Mouse (Mus musculus) left cerebral cortex, postnatal 4 days (tissue): ENCODE measurements around the gene Fhad1. TPM values are rescaled to one million over a fixed set of nuclear protein-coding genes. Genes with fewer than 3 reads are reported as not detected.
"Not testable (repeated sequence)": the region's sequence is repeated elsewhere in the genome, so short reads cannot be mapped to it uniquely, and the experiment has no call there.

Experiments
- DNase-seq: peaks from one replicate; pipeline ENCODE4 v3.0.0-alpha.2; 2022
- intact Hi-C: fragments of 180-260 bp; cut with DNase I; formaldehyde crosslinking; loops from one replicate; pipeline ENCODE4 v1.15.1; 2025
- total RNA-seq, 2 experiments: library from RNA; stranded (reverse); gene quantifications; 2 replicates each; pipeline ENCODE4 v1.2.3; 2021

Fhad1 gene
- total RNA-seq, result 1 to 10 TPM in 1 of 2 experiments, under 1 TPM in 1; 0.90 to 1.1 TPM

DNA sequence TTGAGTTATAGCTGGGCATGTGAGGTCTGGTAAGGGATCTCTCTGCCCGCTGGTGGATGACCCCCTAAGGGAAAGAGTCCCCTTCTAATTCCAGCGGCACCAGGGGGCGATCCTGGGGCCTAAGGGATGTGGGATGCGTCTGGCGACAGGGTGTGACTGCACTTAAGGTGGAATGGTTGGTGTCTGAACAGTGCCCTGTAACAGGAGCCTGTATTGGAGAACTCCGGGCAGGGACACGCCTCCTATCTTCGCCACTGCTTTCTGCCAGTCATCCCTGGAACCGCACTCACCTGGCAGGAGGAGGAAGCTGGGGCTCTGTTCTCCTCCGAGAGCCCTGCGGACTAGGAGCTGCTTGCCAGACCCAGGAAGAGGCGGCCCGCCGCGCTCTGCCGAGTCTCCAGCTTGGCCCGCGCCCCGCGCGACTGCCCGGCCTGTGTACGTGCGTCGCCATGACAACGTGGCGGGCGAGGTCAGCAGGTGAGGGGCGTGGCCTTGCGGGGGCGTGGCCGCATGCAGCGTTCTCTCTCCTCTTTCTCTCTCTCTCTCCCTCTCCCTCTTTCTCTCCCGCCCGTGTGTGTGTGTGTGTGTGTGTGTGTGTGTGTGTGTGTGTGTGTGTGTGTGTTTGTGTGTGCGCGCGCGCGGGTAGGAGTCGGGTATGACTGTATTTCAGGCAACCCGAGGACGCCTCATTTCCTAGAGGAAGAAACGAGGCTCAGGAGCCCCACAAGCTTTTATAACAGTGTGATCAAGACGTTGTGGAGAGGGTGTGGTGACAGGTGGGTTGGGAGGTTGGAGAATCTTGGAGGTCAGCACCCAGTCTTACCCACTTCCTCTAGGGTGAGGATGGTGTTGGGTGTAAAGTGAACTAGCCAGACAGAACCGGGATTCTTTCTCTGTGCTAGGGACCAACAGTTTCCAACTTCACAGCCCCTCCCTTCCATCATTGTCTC lies at the start of gene Fhad1:
Fhad1 (minus strand) TSS at position 424 of the 950 bp plus-strand sequence.
- intact Hi-C loops, result no loop called here
- peak; percentile 69 for DNase-seq

DNA sequence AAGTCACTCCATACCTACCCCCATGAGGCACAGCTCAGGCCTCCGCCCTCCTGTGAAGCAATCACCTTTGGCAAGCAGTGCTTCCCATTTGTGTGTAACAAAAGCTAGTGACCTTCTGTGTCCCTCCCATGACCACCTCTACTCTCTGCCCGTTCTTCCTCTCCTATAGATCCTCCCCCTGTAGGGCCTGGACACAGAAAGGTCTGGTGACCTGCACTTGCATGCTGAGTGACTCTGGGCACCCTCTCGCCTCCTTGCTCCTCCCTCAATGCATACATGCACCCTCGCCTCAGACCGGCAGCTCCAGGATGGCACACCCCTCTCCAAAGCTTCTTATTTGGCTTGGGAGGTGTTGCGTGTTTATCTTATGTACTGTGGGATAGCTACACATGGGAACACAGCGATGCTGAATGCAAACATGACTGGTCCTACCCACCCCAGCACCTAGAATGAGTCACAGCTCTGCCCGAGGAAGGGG lies 48.2 kb upstream of the Fhad1 start:
- intact Hi-C loops, result no loop called here
- DNase-seq, result no peak

DNA sequence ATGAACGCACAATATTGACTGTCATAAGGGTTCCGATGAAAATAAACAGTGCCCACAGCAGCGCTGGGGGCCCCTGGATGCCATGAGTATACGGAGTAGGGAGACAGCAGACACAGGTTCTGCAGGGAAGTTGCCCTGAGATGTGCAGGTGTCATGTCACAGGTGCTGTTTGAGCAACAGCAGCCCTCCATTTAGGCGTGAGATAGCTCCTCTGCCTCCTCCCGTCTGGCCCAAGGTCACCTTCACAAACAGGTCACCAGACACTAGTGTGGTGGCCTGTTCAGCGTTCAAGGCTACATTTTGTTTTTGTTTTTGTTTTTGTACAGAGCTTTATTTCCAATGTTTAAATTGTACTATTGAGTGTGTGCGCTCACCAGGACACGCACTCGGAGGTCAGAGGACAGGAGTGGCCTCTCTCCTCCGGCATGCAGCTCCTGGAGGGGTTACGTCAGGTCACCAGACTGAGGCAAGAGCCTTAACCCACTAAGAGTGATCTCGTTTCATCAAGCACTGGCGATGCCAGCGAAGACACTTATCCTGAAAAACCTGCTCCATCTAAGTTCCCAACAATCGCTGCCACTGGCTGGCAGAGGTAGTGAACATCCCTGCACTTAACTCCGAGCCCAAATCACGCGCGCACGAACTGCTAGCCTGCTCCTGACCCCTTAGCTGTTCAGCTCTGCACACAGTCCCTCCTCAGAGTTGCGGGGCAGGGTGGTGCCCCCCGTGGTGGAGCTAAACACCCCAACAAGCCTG lies 46.8 kb upstream of the Fhad1 start:
- intact Hi-C loops, result no loop called here
- no peak for DNase-seq

DNA sequence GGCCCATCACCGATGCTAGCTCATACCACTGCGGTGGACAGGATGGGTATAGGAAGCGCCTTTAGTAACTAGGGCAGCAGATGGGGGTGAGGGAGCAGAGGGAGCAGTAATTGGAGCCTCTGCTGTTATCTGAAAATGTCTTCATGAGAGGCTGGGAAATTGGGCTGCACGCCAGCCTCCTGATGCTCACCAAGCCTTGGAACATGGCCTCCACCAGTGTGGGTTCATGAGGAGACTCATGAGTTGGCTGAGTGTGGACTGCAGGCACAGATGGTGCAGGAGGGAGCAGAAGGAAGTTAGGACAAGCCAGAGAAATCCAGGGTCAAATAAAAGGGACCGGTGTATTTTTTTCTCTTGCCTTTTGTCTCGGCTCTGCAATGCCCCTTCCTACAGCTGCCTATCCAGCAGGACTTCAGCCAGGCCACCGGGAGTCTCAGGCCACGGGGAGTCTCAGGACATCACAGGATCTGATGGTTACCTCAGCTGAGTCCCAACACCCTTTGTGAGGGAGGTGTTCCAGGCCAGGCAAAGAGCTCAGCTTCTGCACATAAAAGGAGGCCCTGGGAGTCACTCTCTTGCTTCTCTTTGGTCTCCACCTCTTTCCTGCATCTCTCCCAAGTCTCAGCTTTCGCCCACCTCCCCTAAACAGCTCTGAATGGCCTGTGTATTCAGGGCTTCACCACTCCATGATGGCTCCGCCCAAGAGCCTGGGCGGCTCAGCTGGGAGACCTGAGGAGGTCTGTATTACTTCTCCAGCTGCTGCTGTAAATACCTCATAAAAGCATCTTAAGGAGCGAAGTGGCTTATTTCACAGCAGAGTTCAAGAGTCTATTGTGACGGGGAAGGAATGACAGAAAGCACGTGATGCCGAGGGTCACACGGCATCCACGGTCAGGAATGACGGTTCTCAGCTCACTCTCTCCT lies 45.8 kb upstream of the Fhad1 start:
- peak; percentile 96 for DNase-seq
- intact Hi-C loops, result no loop called here

DNA sequence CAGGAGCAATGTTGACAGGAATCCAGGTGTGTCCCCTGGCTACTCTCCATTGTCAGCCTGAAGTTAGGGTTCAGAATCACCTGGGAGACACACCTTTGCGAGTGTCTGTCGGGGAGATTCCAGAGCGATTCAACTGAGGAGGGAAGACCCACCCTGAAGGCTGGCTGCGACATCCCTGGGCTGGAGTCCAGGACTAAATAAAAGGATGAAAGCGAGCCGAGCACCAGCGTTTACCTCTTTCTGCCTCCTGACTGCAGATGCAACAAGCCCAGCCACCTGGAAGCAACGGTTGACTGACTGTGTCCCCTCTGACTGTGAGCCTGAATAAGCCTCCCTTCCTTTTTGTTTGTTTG lies 44.9 kb upstream of the Fhad1 start:
- intact Hi-C loops, result no loop called here
- DNase-seq, result no peak

DNA sequence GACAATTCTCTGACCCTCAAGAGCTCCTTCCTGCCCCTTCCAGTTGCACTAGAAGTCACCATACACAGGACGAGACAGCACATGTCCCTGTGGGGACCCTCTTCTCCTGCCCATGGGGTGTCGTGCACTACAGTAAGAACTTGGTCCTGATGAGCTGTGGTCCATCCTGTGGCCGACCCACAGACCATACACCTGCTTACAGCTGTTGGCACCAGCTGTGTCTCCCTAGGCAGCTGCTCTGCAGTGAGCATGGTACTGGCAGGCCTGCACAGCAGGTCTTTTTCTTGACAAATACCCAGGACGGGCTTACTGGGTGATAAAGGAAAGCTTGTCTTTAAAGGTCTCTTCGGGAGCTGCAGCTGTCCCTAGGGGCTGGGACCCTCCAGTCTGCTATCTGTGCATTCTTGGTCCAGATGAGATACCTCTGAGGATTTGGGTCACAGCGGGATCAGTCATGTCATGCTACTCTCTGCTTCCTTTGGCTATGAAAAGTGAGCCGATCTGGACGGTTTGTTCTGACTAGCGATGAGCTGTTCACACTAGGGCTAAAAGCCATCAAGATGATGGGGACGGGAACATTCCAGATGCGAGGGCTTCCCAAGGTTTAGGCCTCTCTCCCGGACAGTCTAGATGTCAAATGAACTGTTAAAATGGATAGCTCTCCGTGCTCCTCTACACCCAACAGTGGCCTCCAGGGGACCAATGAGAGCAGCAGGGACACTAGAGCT lies 44.4 kb upstream of the Fhad1 start:
- DNase-seq, result no peak
- intact Hi-C loops, result no loop called here

DNA sequence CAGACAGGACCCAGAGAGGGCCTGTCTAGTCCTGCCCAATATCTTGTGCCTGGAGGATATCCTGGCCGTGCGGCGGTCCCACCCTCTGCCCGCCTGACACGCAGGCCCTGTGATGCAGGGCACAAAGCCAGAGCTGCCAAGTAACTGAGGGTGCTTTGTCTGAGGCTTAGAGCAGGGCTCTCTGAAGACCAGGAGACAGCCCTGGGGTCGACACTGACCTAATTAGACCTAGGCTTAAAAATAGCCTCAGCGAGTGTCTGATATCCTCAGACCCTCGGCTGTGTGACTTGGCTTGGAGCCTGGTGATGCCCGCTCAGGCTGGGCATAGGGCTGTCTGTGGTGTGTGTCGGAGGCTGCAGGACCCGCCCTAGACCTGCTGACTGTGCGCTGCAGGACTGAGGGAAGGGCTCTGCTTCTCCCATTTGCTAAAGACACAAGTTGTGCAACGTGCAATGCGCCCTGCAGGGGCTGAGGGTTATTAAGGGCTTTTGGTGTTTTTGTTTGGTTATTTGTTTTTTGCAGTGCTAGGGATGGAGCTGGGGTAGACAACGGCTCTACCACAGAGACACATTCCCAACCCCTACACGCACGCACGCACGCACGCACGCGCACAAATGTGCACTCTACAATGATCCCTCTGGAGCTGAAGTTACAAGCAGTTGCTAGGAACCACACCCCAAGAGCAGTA lies 42.8 kb upstream of the Fhad1 start:
- DNase-seq, result peak; percentile 63
- intact Hi-C loops, result no loop called here

DNA sequence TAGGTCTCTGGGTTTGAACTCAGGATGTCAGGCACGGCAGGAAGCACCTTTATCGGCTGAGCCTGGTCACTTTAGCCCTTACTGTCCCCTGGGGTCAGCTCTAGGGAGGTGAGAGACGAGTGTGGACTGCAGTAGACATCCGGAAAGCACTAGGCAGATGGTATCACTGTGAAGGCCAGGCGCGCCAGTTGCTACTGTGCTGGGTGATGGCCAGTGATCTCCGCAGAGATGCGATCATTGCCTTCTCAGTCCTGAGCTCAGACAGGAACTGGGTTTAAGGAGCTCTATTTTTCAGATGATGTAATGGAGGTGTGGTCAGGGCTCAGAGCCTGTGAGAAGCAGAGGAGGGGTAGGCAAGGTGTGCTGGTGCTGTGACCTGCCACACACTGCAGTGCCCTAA lies 40.7 kb upstream of the Fhad1 start:
- intact Hi-C loops, result no loop called here
- DNase-seq, result peak; percentile 81

DNA sequence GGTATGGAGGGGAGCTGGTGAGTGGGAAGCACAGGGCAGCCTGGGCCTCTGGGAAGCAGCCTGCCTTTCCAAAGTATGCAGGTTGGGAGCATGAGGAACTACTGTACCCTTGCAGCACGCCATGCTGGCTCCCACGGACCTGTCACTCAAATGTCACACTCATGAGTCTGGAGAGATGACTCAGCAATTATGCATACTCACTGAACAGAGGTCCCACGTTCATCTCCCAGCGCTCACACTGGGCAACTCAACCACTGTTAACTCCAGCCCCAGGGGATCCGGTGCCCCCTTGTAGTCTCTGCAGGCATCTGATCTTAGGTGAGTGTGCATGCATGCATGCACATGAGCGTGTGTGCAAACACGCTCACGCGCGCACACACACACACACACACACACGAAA lies 39.7 kb upstream of the Fhad1 start:
- DNase-seq, result no peak
- intact Hi-C loops, result no loop called here

DNA sequence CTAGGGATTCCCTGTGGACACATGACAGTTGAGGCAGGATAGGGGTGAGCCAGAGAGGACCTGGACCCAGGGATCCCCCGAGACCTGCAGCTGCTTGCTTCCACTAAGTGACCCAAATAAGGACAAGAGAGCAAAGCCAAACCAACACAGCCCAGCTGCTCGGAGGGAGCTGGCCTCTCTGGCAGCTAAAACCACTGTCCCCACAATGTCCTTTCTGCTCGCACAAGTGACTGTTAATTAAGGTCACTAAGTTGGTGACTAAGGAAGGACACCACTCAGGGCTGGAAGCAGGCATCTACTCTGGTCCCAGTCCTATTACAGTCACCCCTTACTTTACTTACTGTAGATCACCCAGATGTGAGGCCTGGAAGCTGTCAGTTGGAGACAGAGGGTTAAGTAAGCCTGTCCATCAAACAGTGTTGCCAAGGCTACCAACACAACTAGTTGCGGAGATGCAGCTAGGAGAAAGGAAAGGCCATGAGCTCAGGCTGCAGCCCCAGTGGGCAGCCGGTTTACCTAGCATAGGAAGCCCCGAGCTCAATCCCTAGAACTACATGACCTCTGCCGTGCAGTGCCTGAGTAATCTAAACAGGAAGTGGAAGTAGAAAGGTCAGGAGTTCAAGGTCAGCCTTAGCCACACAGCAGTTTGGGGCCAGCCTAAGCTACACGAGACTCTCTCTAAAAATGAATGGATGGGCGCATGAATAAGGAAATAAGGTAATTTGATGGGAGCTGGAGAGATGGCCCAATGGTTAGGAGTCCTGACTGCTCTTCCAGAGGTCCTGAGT lies 39.0 kb upstream of the Fhad1 start:
- intact Hi-C loops, result no loop called here
- DNase-seq, result no peak

DNA sequence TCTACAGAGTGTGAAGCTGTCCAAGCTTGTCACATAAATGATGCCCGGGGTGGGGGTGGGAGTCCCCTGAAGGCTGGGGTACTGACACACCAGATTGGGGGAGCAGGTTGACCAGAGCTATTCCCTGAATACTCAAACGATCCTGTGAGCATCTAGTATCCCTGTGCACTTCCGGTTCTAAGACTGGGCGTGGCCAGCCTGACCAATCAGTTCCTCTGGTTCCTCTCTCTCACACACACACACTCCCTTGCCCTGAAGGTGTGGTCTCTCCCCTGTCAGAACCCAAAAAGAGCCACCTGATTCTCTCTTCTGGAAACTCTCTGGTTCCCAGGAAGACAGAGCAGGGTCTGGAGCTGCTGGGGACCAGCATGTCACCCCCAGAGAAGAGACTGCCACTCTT lies 38.4 kb upstream of the Fhad1 start:
- intact Hi-C loops, result no loop called here
- DNase-seq, result no peak

DNA sequence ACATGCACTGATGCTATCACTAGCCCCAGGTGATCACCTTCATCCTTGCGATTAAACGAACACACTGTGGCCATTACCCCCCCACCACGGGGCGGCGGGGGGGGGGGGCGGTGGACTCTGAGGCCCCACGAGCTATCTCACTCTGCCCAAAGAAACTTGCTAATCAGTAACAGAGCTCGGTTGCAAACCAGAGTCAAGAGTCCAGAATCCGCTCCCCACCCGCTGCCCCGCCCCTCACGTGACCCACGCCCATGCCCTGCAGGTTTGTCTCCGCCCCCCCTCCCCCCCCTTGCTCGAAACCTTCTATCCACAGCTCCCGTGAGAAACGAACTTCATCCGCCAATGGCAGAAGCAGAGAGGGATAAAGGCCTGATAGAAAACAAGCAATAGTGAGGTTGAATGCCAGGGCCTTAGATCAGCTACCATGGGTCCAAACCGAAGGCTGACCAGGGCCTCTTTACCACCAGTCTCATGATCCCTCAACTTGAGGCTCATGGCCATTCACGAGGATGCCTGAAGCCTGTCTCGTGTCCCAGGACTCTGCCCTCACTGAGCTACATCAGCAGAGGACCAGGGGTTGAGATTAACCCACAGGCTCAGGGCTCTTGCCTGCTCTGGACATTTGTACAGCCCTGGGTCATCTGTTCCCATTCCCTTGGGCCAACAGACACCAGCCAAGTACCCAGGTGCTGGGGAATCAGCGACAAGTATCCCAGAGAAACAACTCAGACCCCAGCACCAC lies 37.7 kb upstream of the Fhad1 start:
- intact Hi-C loops, result no loop called here
- no peak for DNase-seq

DNA sequence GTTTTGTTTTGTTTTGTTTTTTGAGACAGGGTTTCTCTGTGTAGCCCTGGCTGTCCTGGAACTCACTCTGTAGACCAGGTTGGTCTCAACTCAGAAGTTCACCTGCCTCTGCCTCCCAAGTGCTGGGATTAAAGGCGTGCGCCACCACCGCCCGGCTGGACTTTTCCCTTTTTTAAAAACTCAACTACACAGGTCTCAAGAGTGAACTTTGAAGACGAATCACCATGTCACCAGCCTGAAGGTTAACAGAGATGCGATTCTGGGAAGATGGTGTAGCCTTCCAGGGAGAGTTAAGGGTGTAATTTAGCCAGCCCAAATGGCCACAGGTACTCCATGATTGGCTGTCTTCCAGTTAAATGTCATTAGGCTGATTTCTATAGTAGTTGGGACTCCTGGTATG lies 37.0 kb upstream of the Fhad1 start:
- intact Hi-C loops, DNase-seq: not testable (repeated sequence)

DNA sequence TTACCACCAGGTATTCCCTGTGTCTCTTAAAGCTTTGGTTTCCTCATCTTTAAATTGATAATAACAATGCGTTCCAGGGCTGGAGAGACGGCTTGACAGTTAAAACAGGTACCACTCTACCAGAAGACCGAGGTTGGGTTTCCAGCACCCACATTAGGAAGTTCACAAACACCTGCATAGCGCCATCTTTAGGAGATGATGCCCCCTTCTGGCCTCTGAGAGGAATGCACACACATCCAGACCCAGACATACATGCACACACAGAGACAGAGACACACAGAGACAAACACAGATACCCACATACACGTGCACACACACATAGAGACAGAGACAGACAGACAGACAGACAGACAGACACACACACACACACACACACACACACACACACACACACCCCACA lies 35.1 kb upstream of the Fhad1 start:
- intact Hi-C loops, result no loop called here
- DNase-seq, result no peak

DNA sequence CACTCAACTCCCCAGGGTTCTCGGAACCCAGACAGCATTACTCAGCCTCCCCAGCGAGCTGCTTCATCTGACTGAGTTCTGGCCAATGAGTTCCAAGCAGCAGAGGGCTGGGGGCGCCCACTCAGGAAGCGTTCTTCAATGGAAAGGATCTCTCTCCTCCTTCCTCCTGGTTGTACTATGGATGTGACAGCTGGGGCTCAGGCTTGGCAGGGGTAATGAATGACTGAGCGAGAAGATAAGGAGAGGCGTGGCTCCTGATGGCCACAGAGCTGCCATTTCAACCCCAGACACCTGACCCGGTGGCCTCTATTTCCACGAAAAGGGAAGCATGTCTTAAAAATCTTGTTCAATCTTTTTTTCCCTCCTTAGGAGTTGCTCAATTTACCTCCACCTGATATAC lies 33.5 kb upstream of the Fhad1 start:
- intact Hi-C loops, result no loop called here
- no peak for DNase-seq

DNA sequence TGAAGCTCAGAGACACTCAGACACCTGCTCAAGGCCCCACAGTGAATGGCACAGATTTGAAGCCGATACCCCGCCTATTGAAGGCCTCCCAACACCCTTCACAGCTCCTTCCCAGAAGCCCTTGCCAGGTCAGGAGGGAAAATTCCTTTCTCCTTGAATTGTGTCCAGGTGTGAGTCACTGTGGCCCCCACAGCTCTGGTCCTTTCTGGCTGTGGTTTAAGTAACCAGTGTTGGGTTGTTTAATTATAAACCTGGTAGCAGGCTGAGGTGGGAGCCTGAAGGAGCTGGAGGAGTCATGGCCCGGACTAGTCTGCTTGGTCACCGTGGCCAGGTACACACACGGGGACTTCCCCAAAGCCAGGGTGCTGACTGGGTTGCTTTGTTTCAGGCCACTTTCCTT lies 32.1 kb upstream of the Fhad1 start:
- no peak for DNase-seq
- intact Hi-C loops, result no loop called here

DNA sequence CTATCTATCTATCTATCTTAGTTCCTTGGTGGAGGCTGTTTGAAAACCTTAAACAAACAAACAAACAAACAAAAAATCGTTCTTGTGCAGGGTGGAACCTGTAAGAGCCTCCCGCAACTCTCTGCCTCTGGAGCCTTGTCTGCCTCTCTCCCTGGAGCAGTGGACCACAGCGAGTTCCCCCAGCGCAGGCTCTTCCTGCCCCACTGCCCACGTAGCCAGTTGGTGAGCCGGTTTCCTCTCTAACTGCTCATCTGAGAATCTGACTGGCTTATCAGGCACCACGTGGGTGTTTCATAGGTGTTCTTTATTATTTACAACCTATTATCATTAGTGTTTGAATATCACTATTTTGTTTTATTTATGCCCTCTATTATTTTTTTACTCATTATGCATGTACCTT lies 31.6 kb upstream of the Fhad1 start:
- DNase-seq, result no peak
- intact Hi-C loops, result no loop called here

DNA sequence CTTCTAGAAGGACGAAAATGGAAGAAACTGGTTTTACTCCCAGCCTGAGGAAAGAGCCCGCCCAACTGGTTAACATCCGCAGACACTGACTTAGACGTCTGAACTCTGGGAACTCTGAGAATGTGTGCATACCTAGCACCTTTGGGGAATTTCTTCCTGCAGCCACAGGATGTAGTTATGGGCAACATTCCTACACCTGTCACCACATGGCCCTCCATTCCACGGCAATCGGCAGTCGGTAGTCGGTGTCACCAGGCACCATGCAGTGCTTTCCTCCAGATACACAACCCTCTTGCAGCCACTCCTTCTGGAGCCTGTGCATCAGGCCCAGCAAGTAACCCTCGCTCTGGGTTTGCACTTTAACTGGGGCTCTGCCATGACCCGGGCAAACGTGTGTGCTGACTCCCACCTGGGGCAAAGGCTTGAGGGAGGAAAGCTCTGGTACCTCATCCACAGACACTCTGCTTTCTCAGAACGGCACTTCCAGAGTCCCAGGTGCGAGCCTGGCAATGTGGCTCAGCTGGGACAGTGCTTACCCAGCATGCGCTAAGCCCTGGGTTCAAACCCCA lies 30.8 kb upstream of the Fhad1 start:
- no peak for DNase-seq

More for the DNA sequence above, 30.8 kb upstream of the Fhad1 start:
- intact Hi-C loops, result no loop called here
